ENCODE assay signal across 12 mouse cellular contexts in genomic region chr17:25880913-25881641, GRCm38 (mm10). TPM values are rescaled to one million over a fixed set of nuclear protein-coding genes. Genes with fewer than 3 reads are reported as not detected.
DNase-seq lines count a peak whose midpoint lies in the region; ATAC-seq and TF ChIP-seq lines count a peak whose summit lies in the region.
"Had no signal": no experiment of that assay in that cellular context is flagged by ENCODE, and none has a peak within 500 bp of the region (broad histone marks: within the 10 kb centered on the region; RNA-seq: fewer than 3 reads in every experiment).

No protein-coding gene starts in this region.

- 27% methylated on average over 5 of the region's 5 CpGs for WGBS in cerebellum, adult 2 months
- 8% methylated on average over 5 of the region's 5 CpGs for WGBS in forebrain, embryonic 15.5 days
- 4% methylated on average over 5 of the region's 5 CpGs for WGBS in midbrain, embryonic 11.5 days

- H3K36me3 ChIP-seq in ES-Bruce4 (ENCODE audit: control insufficient read depth, insufficient read depth, low read length, poor library complexity, severe bottlenecking), result peaks cover 5% of the 10 kb centered on the region; the same call in 1 of the 2 replicates
- H3K36me3 ChIP-seq in forebrain, embryonic 15.5 days, result peaks cover 40% of the 10 kb centered on the region
- no peaks in the 10 kb centered on the region for H3K36me3 ChIP-seq in midbrain, embryonic 11.5 days (ENCODE audit: control insufficient read depth, insufficient read depth, low read length)

- peak overlapping the region; percentile 43 for H3K27ac ChIP-seq in cerebellum, adult 2 months (ENCODE audit: insufficient read depth, low read length)
- H3K27ac ChIP-seq in ES-Bruce4 (ENCODE audit: insufficient read depth, low read length), result peak overlapping the region; percentile 25
- H3K27ac ChIP-seq in forebrain, embryonic 15.5 days (replicated peaks), result 0 out of 2 replicates have a peak overlapping the region, but pooled peaks have one; percentile 1
- peak overlapping the region; percentile 72 for H3K27ac ChIP-seq in midbrain, embryonic 11.5 days (ENCODE audit: low read depth, low read length)
- H3K27ac ChIP-seq: kidney, postnatal 0 days had no signal

- no peaks in the 10 kb centered on the region for H3K9me3 ChIP-seq in ES-Bruce4 (replicated peaks; ENCODE audit: control insufficient read depth, insufficient read depth, low read length, poor library complexity, severe bottlenecking)
- H3K9me3 ChIP-seq in forebrain, embryonic 15.5 days, result no peaks in the 10 kb centered on the region
- no peaks in the 10 kb centered on the region for H3K9me3 ChIP-seq in midbrain, embryonic 11.5 days (ENCODE audit: control insufficient read depth, low read length)

- peaks cover 24% of the 10 kb centered on the region for H3K4me1 ChIP-seq in cerebellum, adult 2 months (ENCODE audit: control insufficient read depth, insufficient read depth, low read length)
- peaks cover 11% of the 10 kb centered on the region for H3K4me1 ChIP-seq in ES-Bruce4 (ENCODE audit: control insufficient read depth, insufficient read depth, low read length)
- peaks cover 22% of the 10 kb centered on the region for H3K4me1 ChIP-seq in forebrain, embryonic 15.5 days
- H3K4me1 ChIP-seq in midbrain, embryonic 11.5 days (ENCODE audit: control insufficient read depth, insufficient read depth, low read length), result peaks cover 37% of the 10 kb centered on the region

- TF ChIP-seq POLR2A in cerebellum, adult 2 months (IDR thresholded peaks at IDR 0.05; ENCODE audit: borderline replicate concordance, insufficient read depth, low read length), result no peak
- no peak for TF ChIP-seq POLR2A in ES-Bruce4 (IDR thresholded peaks at IDR 0.05; ENCODE audit: insufficient read depth, low read length)

- intact Hi-C loops in left cerebral cortex, postnatal 4 days (cut with DNase I), result no loop called here

- H3K9ac ChIP-seq in ES-Bruce4 (ENCODE audit: low read depth, poor library complexity, severe bottlenecking), result no peak overlapping the region
- no peak overlapping the region for H3K9ac ChIP-seq in forebrain, embryonic 15.5 days (replicated peaks)
- peak overlapping the region; percentile 33; the same call in 1 of the 2 replicates for H3K9ac ChIP-seq in midbrain, embryonic 11.5 days (ENCODE audit: low read length)

- TF ChIP-seq CTCF in cerebellum, adult 2 months (IDR thresholded peaks at IDR 0.05; ENCODE audit: borderline replicate concordance, insufficient read depth, low read depth, low read length), result no peak
- no peak for TF ChIP-seq CTCF in ES-Bruce4 (IDR thresholded peaks at IDR 0.05; ENCODE audit: low read depth, low read length)

- no peaks in the 10 kb centered on the region for H3K27me3 ChIP-seq in cerebellum, adult 2 months (ENCODE audit: control insufficient read depth, insufficient read depth, low read length)
- no peaks in the 10 kb centered on the region for H3K27me3 ChIP-seq in ES-Bruce4 (ENCODE audit: control insufficient read depth, insufficient read depth, low read length, poor library complexity, severe bottlenecking)
- no peaks in the 10 kb centered on the region for H3K27me3 ChIP-seq in forebrain, embryonic 15.5 days
- no peaks in the 10 kb centered on the region for H3K27me3 ChIP-seq in midbrain, embryonic 11.5 days (ENCODE audit: control insufficient read depth, insufficient read depth, low read length)

- no peak for TF ChIP-seq EP300 in ES-Bruce4 (IDR thresholded peaks at IDR 0.05; ENCODE audit: insufficient read depth, low read depth, low read length)

- no peak overlapping the region for H3K4me2 ChIP-seq in forebrain, embryonic 15.5 days (replicated peaks)
- 0 out of 2 replicates have a peak overlapping the region, but pooled peaks have one; percentile 16 for H3K4me2 ChIP-seq in midbrain, embryonic 11.5 days

- no peak overlapping the region for H3K4me3 ChIP-seq in cerebellum, adult 2 months (replicated peaks; ENCODE audit: insufficient read depth, low read depth, low read length)
- H3K4me3 ChIP-seq in ES-Bruce4 (ENCODE audit: low read depth, low read length), result no peak overlapping the region
- no peak overlapping the region for H3K4me3 ChIP-seq in forebrain, embryonic 15.5 days
- no peak overlapping the region for H3K4me3 ChIP-seq in midbrain, embryonic 11.5 days (ENCODE audit: low read depth, low read length)

- peak in 1 of 2 experiments; percentile 34 for DNase-seq in cerebellum, adult 2 months
- DNase-seq in cerebellum, adult 9-10 months, result no peak
- DNase-seq in midbrain, embryonic 11.5 days (ENCODE audit: low spot score, missing footprints), result peak; percentile 94
- DNase-seq in thymus, postnatal 4 days, result no peak
- no peak for DNase-seq in left cerebral cortex, postnatal 4 days
- DNase-seq: gastrocnemius, postnatal 14 days; lung, adult 18-20 months had no signal

- ATAC-seq in forebrain, embryonic 15.5 days (replicated peaks), result no peak
- no peak for ATAC-seq in midbrain, embryonic 11.5 days (ENCODE audit: low FRiP score)
- no peak for ATAC-seq in erythroblast, adult 5-6 weeks (replicated peaks; ENCODE audit: low FRiP score, poor library complexity, severe bottlenecking)
- ATAC-seq: activated CD4-positive, CD25-positive, alpha-beta regulatory T cell, adult 4 months had no signal

RNA-seq across cellular contexts. Expression of gene Wfikkn1, which starts 0.4 kb away (rescaled TPM):
- 0.95 and 1.1 TPM in 2 replicates for polyA plus RNA-seq in cerebellum, adult 2 months (2012; rRNA removed)
- polyA plus RNA-seq in ES-Bruce4 (2011; ENCODE audit: insufficient read depth, insufficient read length, low read depth, missing spikeins), result 0.37 and 0.69 TPM in 2 replicates
- polyA plus RNA-seq in forebrain, embryonic 15.5 days (2015; fragmentation: Nextera tagmentation; extraction: Ambion mirVana), result 0.55 and 0.60 TPM in 2 replicates
- polyA plus RNA-seq in midbrain, embryonic 11.5 days (2014; fragmentation: Nextera tagmentation; extraction: Ambion mirVana), result 0.91 and 1.1 TPM in 2 replicates
- not detected in 2 replicates for total RNA-seq in erythroblast, adult 5-6 weeks (2015; ENCODE audit: low replicate concordance)
- 1.0 TPM in 1 of 2 replicates, not detected in the other for total RNA-seq in erythroblast, adult 5-6 weeks (2017; ENCODE audit: low replicate concordance)
- 1 to 10 TPM; 1.3 to 2.2 TPM for total RNA-seq in left cerebral cortex, postnatal 4 days (2021)

RNA-seq across cellular contexts. Expression of gene Mettl26, which starts 6.2 kb away (rescaled TPM):
- 110 and 116 TPM in 2 replicates for polyA plus RNA-seq in cerebellum, adult 2 months (2012; rRNA removed)
- polyA plus RNA-seq in ES-Bruce4 (2011; ENCODE audit: insufficient read depth, insufficient read length, low read depth, missing spikeins), result 27.9 and 32.6 TPM in 2 replicates
- polyA plus RNA-seq in forebrain, embryonic 15.5 days (2015; fragmentation: Nextera tagmentation; extraction: Ambion mirVana), result 61.8 and 62.0 TPM in 2 replicates
- polyA plus RNA-seq in midbrain, embryonic 11.5 days (2014; fragmentation: Nextera tagmentation; extraction: Ambion mirVana), result 57.1 and 60.1 TPM in 2 replicates
- 7.3 and 9.4 TPM in 2 replicates for total RNA-seq in erythroblast, adult 5-6 weeks (2015; ENCODE audit: low replicate concordance)
- total RNA-seq in erythroblast, adult 5-6 weeks (2017; ENCODE audit: low replicate concordance), result 3.7 and 5.3 TPM in 2 replicates
- total RNA-seq in left cerebral cortex, postnatal 4 days (2021), result 10 to 100 TPM; 24.1 to 25.8 TPM

RNA-seq across cellular contexts. Expression of gene Mcrip2, which starts 12.5 kb away (rescaled TPM):
- polyA plus RNA-seq in cerebellum, adult 2 months (2012; rRNA removed), result 31.9 and 34.1 TPM in 2 replicates
- polyA plus RNA-seq in ES-Bruce4 (2011; ENCODE audit: insufficient read depth, insufficient read length, low read depth, missing spikeins), result 6.1 and 8.3 TPM in 2 replicates
- 14.4 and 16.7 TPM in 2 replicates for polyA plus RNA-seq in forebrain, embryonic 15.5 days (2015; fragmentation: Nextera tagmentation; extraction: Ambion mirVana)
- polyA plus RNA-seq in midbrain, embryonic 11.5 days (2014; fragmentation: Nextera tagmentation; extraction: Ambion mirVana), result 6.1 and 7.0 TPM in 2 replicates
- total RNA-seq in erythroblast, adult 5-6 weeks (2015; ENCODE audit: low replicate concordance), result 9.4 and 9.8 TPM in 2 replicates
- total RNA-seq in erythroblast, adult 5-6 weeks (2017; ENCODE audit: low replicate concordance), result 1.7 and 8.0 TPM in 2 replicates
- total RNA-seq in left cerebral cortex, postnatal 4 days (2021), result 10 to 100 TPM; 16.7 to 18.3 TPM

RNA-seq across cellular contexts. Expression of gene Wdr90, which starts 19.8 kb away (rescaled TPM):
- polyA plus RNA-seq in cerebellum, adult 2 months (2012; rRNA removed), result 21.6 and 26.9 TPM in 2 replicates
- 10.5 and 11.6 TPM in 2 replicates for polyA plus RNA-seq in ES-Bruce4 (2011; ENCODE audit: insufficient read depth, insufficient read length, low read depth, missing spikeins)
- 18.8 and 24.8 TPM in 2 replicates for polyA plus RNA-seq in forebrain, embryonic 15.5 days (2015; fragmentation: Nextera tagmentation; extraction: Ambion mirVana)
- 15.7 and 17.8 TPM in 2 replicates for polyA plus RNA-seq in midbrain, embryonic 11.5 days (2014; fragmentation: Nextera tagmentation; extraction: Ambion mirVana)
- 12.5 and 17.6 TPM in 2 replicates for total RNA-seq in erythroblast, adult 5-6 weeks (2015; ENCODE audit: low replicate concordance)
- total RNA-seq in erythroblast, adult 5-6 weeks (2017; ENCODE audit: low replicate concordance), result 10.0 and 12.7 TPM in 2 replicates
- 10 to 100 TPM; 37.4 to 39.4 TPM for total RNA-seq in left cerebral cortex, postnatal 4 days (2021)

RNA-seq across cellular contexts. Expression of gene Rhot2, which starts 36.4 kb away (rescaled TPM):
- polyA plus RNA-seq in cerebellum, adult 2 months (2012; rRNA removed), result 105 and 121 TPM in 2 replicates
- 23.6 and 29.8 TPM in 2 replicates for polyA plus RNA-seq in ES-Bruce4 (2011; ENCODE audit: insufficient read depth, insufficient read length, low read depth, missing spikeins)
- polyA plus RNA-seq in forebrain, embryonic 15.5 days (2015; fragmentation: Nextera tagmentation; extraction: Ambion mirVana), result 15.2 and 16.1 TPM in 2 replicates
- polyA plus RNA-seq in midbrain, embryonic 11.5 days (2014; fragmentation: Nextera tagmentation; extraction: Ambion mirVana), result 7.0 and 8.7 TPM in 2 replicates
- 3.3 and 9.8 TPM in 2 replicates for total RNA-seq in erythroblast, adult 5-6 weeks (2015; ENCODE audit: low replicate concordance)
- total RNA-seq in erythroblast, adult 5-6 weeks (2017; ENCODE audit: low replicate concordance), result 19.7 and 28.6 TPM in 2 replicates
- total RNA-seq in left cerebral cortex, postnatal 4 days (2021), result 10 to 100 TPM; 58.5 to 65.2 TPM

Comparison
In these comparisons a context has a peak if more than half of its experiments do, and no peak if none do; other contexts are left out.
1. H3K27ac ChIP-seq: peak in every context shown above with its lines; median percentile 72 in midbrain, embryonic 11.5 days; 43 in cerebellum, adult 2 months; 25 in ES-Bruce4; 1 in forebrain, embryonic 15.5 days.